Comparison of ENCODE assay signal across 23 mouse cellular contexts in genomic region chr1:170405152-170405551, GRCm38 (mm10).
A peak's percentile ranks its signal among the peaks of the same experiment; 100 is the strongest.
DNase-seq lines count a peak whose midpoint lies in the region; ATAC-seq and TF ChIP-seq lines count a peak whose summit lies in the region.
"Had no signal": no experiment of that assay in that cellular context is flagged by ENCODE, and none has a peak within 500 bp of the region (broad histone marks: within the 10 kb centered on the region; RNA-seq: fewer than 3 reads in every experiment).

No protein-coding gene starts in this region.

- 0 out of 4 replicates have a peak, but pooled peaks have one; percentile 39 to 41 for ATAC-seq in hematopoietic stem cell, adult 5-6 weeks (replicated peaks in 1 of 2; ENCODE audit: insufficient read depth in 1 of 2, low FRiP score in 2 of 2, low TSS enrichment in 1 of 2, low read depth in 1 of 2, poor library complexity in 2 of 2, severe bottlenecking in 2 of 2)
- no peak for ATAC-seq in forebrain, embryonic 15.5 days (replicated peaks)
- ATAC-seq in hindbrain, embryonic 11.5 days (ENCODE audit: low FRiP score), result no peak
- ATAC-seq: activated CD4-positive, CD25-positive, alpha-beta regulatory T cell, adult 4 months; forebrain, postnatal 0 days; hindbrain, postnatal 0 days; Patski had no signal

- no peak for TF ChIP-seq CTCF in CH12.LX (conservative IDR thresholded peaks at IDR 0.05 in 1 of 2, IDR thresholded peaks at IDR 0.05 in 1 of 2; ENCODE audit: low read depth in 2 of 2, low read length in 2 of 2)

- TF ChIP-seq EP300 in CH12.LX (IDR thresholded peaks at IDR 0.05; ENCODE audit: low read length), result no peak

- DNase-seq in 416B (ENCODE audit: low read depth) (peak; percentile 58), CH12.LX (ENCODE audit: extremely low read depth) (no peak), adipocyte (ENCODE audit: low spot score) (no peak)
- peak; percentile 2 for DNase-seq in c-Kit-positive CD71-positive TER-119-negative erythroid progenitor cells, embryonic 14.5 days (ENCODE audit: low read depth)
- DNase-seq in hindbrain, embryonic 11.5 days (ENCODE audit: low spot score), result no peak
- DNase-seq: adrenal gland, adult 2 months; adrenal gland, postnatal 25 days; cerebellum, adult 11 months; cerebellum, adult 8-10 months; cerebellum, postnatal 14 days; forebrain, postnatal 0 days; gastrocnemius, postnatal 14 days; heart, postnatal 36 days; kidney, adult 11 months had no signal

- no peak overlapping the region for H3K4me2 ChIP-seq in CH12.LX (ENCODE audit: insufficient read depth, low read depth, poor library complexity, severe bottlenecking)
- H3K4me2 ChIP-seq in forebrain, embryonic 15.5 days (replicated peaks), result no peak overlapping the region
- no peak overlapping the region for H3K4me2 ChIP-seq in hindbrain, embryonic 11.5 days (replicated peaks; ENCODE audit: low read depth, low read length)
- H3K4me2 ChIP-seq: embryonic facial prominence, embryonic 13.5 days; forebrain, embryonic 12.5 days; heart, embryonic 13.5 days; hindbrain, embryonic 13.5 days had no signal

- H3K36me3 ChIP-seq in CH12.LX (replicated peaks in 1 of 2; ENCODE audit: control insufficient read depth in 1 of 2, insufficient read depth in 1 of 2, low read length in 1 of 2), result no peaks in the 10 kb centered on the region
- H3K36me3 ChIP-seq in forebrain, embryonic 15.5 days, result no peaks in the 10 kb centered on the region
- H3K36me3 ChIP-seq in hindbrain, embryonic 11.5 days (ENCODE audit: control insufficient read depth, insufficient read depth, low read length), result no peaks in the 10 kb centered on the region
- H3K36me3 ChIP-seq: embryonic facial prominence, embryonic 13.5 days; forebrain, embryonic 12.5 days; heart, embryonic 13.5 days; hindbrain, embryonic 13.5 days had no signal

- no peaks in the 10 kb centered on the region for H3K79me2 ChIP-seq in CH12.LX (replicated peaks; ENCODE audit: control insufficient read depth, extremely low read depth, insufficient read depth, poor library complexity, severe bottlenecking)

- no peak for TF ChIP-seq POLR2A in CH12.LX (IDR thresholded peaks at IDR 0.05; ENCODE audit: low read depth, low read length)

- no peaks in the 10 kb centered on the region for H3K9me3 ChIP-seq in CH12.LX (replicated peaks; ENCODE audit: low read length)
- no peaks in the 10 kb centered on the region for H3K9me3 ChIP-seq in forebrain, embryonic 15.5 days
- no peaks in the 10 kb centered on the region for H3K9me3 ChIP-seq in hindbrain, embryonic 11.5 days (ENCODE audit: control insufficient read depth, low read length)
- H3K9me3 ChIP-seq: embryonic facial prominence, embryonic 13.5 days; forebrain, embryonic 12.5 days; heart, embryonic 13.5 days; hindbrain, embryonic 13.5 days had no signal

- TF ChIP-seq RAD21 in CH12.LX (IDR thresholded peaks at IDR 0.05; ENCODE audit: low read depth, low read length), result no peak

- H3K27me3 ChIP-seq in CH12.LX (replicated peaks), result no peaks in the 10 kb centered on the region
- no peaks in the 10 kb centered on the region for H3K27me3 ChIP-seq in forebrain, embryonic 15.5 days
- no peaks in the 10 kb centered on the region for H3K27me3 ChIP-seq in hindbrain, embryonic 11.5 days (ENCODE audit: control insufficient read depth, insufficient read depth, low read length)
- H3K27me3 ChIP-seq: embryonic facial prominence, embryonic 13.5 days; forebrain, embryonic 12.5 days; heart, embryonic 13.5 days; hindbrain, embryonic 13.5 days; Patski had no signal

- peaks cover 0 to 13% of the 10 kb centered on the region in 2 experiments; a peak in 2 of 4 replicates for H3K4me1 ChIP-seq in CH12.LX (ENCODE audit: control insufficient read depth in 1 of 2, insufficient read depth in 2 of 2)
- peaks cover 7% of the 10 kb centered on the region for H3K4me1 ChIP-seq in forebrain, embryonic 15.5 days
- H3K4me1 ChIP-seq in hindbrain, embryonic 11.5 days (replicated peaks; ENCODE audit: control insufficient read depth, insufficient read depth, low read length), result 0 out of 2 replicates have a peak, but pooled peaks cover 2% of the 10 kb centered on the region

- 80% methylated on average over 2 of the region's 2 CpGs for WGBS in forebrain, embryonic 15.5 days
- WGBS in hindbrain, embryonic 11.5 days, result 95% methylated on average over 2 of the region's 2 CpGs

- in situ Hi-C loops in CH12.LX (cut with MboI; ENCODE audit: low pct_ligation_motif_present, low pct_unique_long_range_greater_than_20kb, low sequenced_read_pairs), result no loop called here

- H3K9ac ChIP-seq in CH12.LX (ENCODE audit: insufficient read depth, low read depth), result no peak overlapping the region
- no peak overlapping the region for H3K9ac ChIP-seq in forebrain, embryonic 15.5 days (replicated peaks)
- H3K9ac ChIP-seq in hindbrain, embryonic 11.5 days (ENCODE audit: low read depth, low read length), result no peak overlapping the region
- H3K9ac ChIP-seq: embryonic facial prominence, embryonic 13.5 days; forebrain, embryonic 12.5 days; forebrain, postnatal 0 days; heart, embryonic 13.5 days; hindbrain, embryonic 13.5 days had no signal

- H3K27ac ChIP-seq in CH12.LX (ENCODE audit: insufficient read depth, low read depth), result no peak overlapping the region
- no peak overlapping the region for H3K27ac ChIP-seq in forebrain, embryonic 15.5 days (replicated peaks)
- no peak overlapping the region for H3K27ac ChIP-seq in hindbrain, embryonic 11.5 days (ENCODE audit: low read depth, low read length)
- H3K27ac ChIP-seq: embryonic facial prominence, embryonic 13.5 days; forebrain, embryonic 12.5 days; heart, embryonic 13.5 days; hindbrain, embryonic 13.5 days; hindbrain, postnatal 0 days had no signal

- H3K4me3 ChIP-seq in CH12.LX (replicated peaks in 1 of 3; ENCODE audit: low read depth in 2 of 3, low read length in 2 of 3, poor library complexity in 1 of 3), result no peak overlapping the region
- H3K4me3 ChIP-seq in forebrain, embryonic 15.5 days, result no peak overlapping the region
- H3K4me3 ChIP-seq in hindbrain, embryonic 11.5 days (ENCODE audit: low read depth, low read length), result no peak overlapping the region
- H3K4me3 ChIP-seq: embryonic facial prominence, embryonic 13.5 days; forebrain, embryonic 12.5 days; heart, embryonic 13.5 days; hindbrain, embryonic 13.5 days had no signal

- dilution Hi-C loops in CH12.LX (cut with MboI; ENCODE audit: extremely low pct_ligation_motif_present, extremely low pct_unique_long_range_greater_than_20kb, low sequenced_read_pairs), result no loop called here

TF ChIP-seq in CH12.LX, 34 proteins besides CTCF, POLR2A, EP300 and RAD21:
- TF ChIP-seq MXI1 (IDR thresholded peaks at IDR 0.05; ENCODE audit: low read depth, low read length) (no peak), MAFK (IDR thresholded peaks at IDR 0.05; ENCODE audit: insufficient replicate concordance, low read length) (peak; percentile 83)

Comparison
In these comparisons a context has a peak if more than half of its experiments do, and no peak if none do; other contexts are left out.
1. DNase-seq: peak in 416B (single experiment) and c-Kit-positive CD71-positive TER-119-negative erythroid progenitor cells, embryonic 14.5 days (single experiment); none in CH12.LX (single experiment), adipocyte (single experiment) and hindbrain, embryonic 11.5 days (single experiment).
2. ATAC-seq: peak in hematopoietic stem cell, adult 5-6 weeks (2 of 2); none in forebrain, embryonic 15.5 days (single experiment) and hindbrain, embryonic 11.5 days (single experiment).